Mouse (Mus musculus): Measurements from ENCODE around the gene Ccr4. TPM values are rescaled to one million over a fixed set of nuclear protein-coding genes. Genes with fewer than 3 reads are reported as not detected.

The Ccr4 gene
- polyA plus RNA-seq, 1 experiment from 2014 or later = not detected

GRCm38 (mm10) chr9:114536628-114537027 lies 31.9 kb upstream of the Ccr4 start:
- H3K27me3 ChIP-seq = no peaks in the 10 kb centered on the region
- no peak for DNase-seq (ENCODE audit: low read depth, low spot score)
- ChIA-PET CTCF (no interaction called here), POLR2A (no interaction called here)
- ATAC-seq = peak; percentile 61
- TF ChIP-seq CTCF (IDR thresholded peaks at IDR 0.05) = no peak
- in situ Hi-C loops (cut with MboI; ENCODE audit: low pct_unique_long_range_greater_than_20kb) = no loop called here

DNA sequence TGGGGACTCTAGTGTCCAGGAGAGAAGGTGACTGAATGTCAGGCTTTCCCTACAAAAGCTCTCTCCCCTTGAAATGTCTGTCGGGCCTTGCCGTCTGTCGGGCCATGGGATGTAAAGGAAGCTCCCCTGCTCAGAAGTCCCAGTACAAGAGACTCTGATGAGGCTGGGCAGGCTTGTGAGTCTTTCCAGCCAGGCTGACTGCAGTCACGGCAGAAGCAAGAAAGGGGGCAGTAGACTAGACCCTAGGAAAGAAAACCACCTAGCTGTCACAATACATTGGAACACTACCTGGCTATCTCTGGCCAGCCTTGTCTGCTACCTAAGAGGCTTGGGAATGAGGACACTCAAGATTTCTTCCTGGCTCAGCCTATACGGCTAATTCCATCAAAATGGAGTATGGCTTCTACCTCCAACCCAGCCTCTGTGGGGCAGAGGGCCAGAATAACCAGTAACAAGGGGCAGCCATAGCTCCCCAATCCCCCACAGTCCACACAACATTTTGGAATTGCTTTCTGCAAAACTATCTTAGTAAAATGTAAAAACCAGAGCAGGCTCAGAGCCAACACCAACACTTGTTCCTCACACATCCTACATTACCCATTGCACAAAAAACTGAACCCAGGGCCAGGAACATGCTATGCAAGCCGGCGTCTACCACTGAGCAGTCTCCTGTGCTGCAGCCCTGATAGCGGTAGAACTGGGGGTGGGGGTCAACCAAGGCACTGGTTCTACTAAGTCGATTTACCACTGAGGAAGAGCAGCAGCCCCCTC lies 30.2 kb upstream of the Ccr4 start:
- no peaks in the 10 kb centered on the region for H3K27me3 ChIP-seq
- in situ Hi-C loops (cut with MboI; ENCODE audit: low pct_unique_long_range_greater_than_20kb) = no loop called here
- ChIA-PET POLR2A (interaction anchor here (0.6 kb wide), 2 partner anchors 29 to 140 kb away, joined by 3 read pairs; no protein-coding TSS in a partner anchor), CTCF (no interaction called here)
- ATAC-seq = no peak
- TF ChIP-seq CTCF (IDR thresholded peaks at IDR 0.05) = no peak
- DNase-seq (ENCODE audit: low read depth, low spot score) = no peak

- in situ Hi-C loops (cut with MboI; ENCODE audit: low pct_unique_long_range_greater_than_20kb) = no loop called here
- POLR2A ChIA-PET = no interaction called here
- ATAC-seq (no peak), DNase-seq (ENCODE audit: low read depth, low spot score) (no peak)
- no peak for TF ChIP-seq CTCF (IDR thresholded peaks at IDR 0.05)
- CTCF ChIA-PET = no interaction called here
- H3K27me3 ChIP-seq = no peaks in the 10 kb centered on the region
Measured at GRCm38 (mm10) chr9:114533848-114534247, 29.1 kb upstream of the Ccr4 start.

DNA sequence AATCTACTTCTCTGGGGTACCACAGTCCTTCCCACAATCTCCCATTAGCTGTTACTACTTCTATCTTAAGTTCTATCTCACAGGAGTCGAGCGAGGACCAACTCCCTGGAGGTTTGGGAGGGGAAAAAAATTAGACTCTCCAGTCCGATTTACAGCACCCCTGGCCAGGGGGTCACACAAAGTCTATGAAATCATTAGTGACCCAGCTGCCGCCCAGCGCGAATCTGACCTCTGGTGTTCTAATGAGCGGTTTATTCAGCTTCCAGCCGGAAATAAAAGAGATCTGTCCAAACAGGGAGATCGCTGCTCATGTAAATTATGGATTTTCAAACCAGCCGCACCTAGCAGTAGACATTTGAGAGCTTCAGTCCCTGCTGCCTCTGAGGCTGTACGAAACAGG lies 26.6 kb upstream of the Ccr4 start:
- H3K27me3 ChIP-seq = no peaks in the 10 kb centered on the region
- ChIA-PET POLR2A (no interaction called here), CTCF (no interaction called here)
- TF ChIP-seq CTCF (IDR thresholded peaks at IDR 0.05) = no peak
- DNase-seq (ENCODE audit: low read depth, low spot score) = no peak
- in situ Hi-C loops (cut with MboI; ENCODE audit: low pct_unique_long_range_greater_than_20kb) = no loop called here
- ATAC-seq = no peak

GRCm38 (mm10) chr9:114528680-114529048 lies 23.9 kb upstream of the Ccr4 start:
- ATAC-seq (no peak), DNase-seq (ENCODE audit: low read depth, low spot score) (no peak)
- POLR2A ChIA-PET = no interaction called here
- CTCF ChIA-PET = interaction anchor here (0.9 to 1.2 kb wide), 2 partner anchors 10 to 12 kb away, joined by 3 to 5 read pairs; no protein-coding TSS in a partner anchor
- in situ Hi-C loops (cut with MboI; ENCODE audit: low pct_unique_long_range_greater_than_20kb) = no loop called here
- no peak for TF ChIP-seq CTCF (IDR thresholded peaks at IDR 0.05)
- H3K27me3 ChIP-seq = no peaks in the 10 kb centered on the region

- in situ Hi-C loops (cut with MboI; ENCODE audit: low pct_unique_long_range_greater_than_20kb) = no loop called here
Measured at GRCm38 (mm10) chr9:114527992-114528679, 23.4 kb upstream of the Ccr4 start.

DNA sequence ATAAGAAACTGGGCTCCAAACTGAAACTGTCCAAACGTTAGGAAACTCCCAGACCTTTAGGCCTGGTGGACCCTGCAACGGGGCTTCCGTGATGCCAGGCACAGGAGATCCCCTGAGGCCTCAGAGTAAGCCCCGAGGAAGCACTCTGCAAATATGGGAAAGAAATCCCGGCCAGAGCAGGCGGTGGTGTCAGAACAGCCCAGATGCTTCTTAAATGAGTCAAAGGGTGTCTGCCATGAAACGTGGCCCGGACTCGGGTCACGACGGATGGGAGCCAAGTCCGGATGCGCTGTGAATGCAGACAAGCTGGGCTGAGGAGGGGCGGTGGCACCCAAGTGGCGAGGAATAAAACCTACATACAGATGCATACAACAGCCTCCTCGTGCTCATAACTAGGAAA lies 22.4 kb upstream of the Ccr4 start:
- ChIA-PET CTCF (no interaction called here), POLR2A (no interaction called here)
- ATAC-seq (peak; percentile 61), DNase-seq (ENCODE audit: low read depth, low spot score) (no peak)
- no peaks in the 10 kb centered on the region for H3K27me3 ChIP-seq
- in situ Hi-C loops (cut with MboI; ENCODE audit: low pct_unique_long_range_greater_than_20kb) = no loop called here
- no peak for TF ChIP-seq CTCF (IDR thresholded peaks at IDR 0.05)

More at GRCm38 (mm10) chr9:114527992-114528679, 23.4 kb upstream of the Ccr4 start:
- TF ChIP-seq CTCF (IDR thresholded peaks at IDR 0.05) = no peak
- DNase-seq (ENCODE audit: low read depth, low spot score) = no peak
- H3K27me3 ChIP-seq = no peaks in the 10 kb centered on the region
- CTCF ChIA-PET = interaction anchor here (1.2 kb wide), 1 partner anchor 11 kb away, joined by 3 read pairs; no protein-coding TSS in a partner anchor
- POLR2A ChIA-PET = no interaction called here
- ATAC-seq = no peak

GRCm38 (mm10) chr9:114526581-114526980 lies 21.9 kb upstream of the Ccr4 start:
- ATAC-seq (no peak), DNase-seq (ENCODE audit: low read depth, low spot score) (no peak)
- ChIA-PET CTCF (no interaction called here), POLR2A (no interaction called here)
- no peaks in the 10 kb centered on the region for H3K27me3 ChIP-seq
- in situ Hi-C loops (cut with MboI; ENCODE audit: low pct_unique_long_range_greater_than_20kb) = no loop called here
- no peak for TF ChIP-seq CTCF (IDR thresholded peaks at IDR 0.05)

DNA sequence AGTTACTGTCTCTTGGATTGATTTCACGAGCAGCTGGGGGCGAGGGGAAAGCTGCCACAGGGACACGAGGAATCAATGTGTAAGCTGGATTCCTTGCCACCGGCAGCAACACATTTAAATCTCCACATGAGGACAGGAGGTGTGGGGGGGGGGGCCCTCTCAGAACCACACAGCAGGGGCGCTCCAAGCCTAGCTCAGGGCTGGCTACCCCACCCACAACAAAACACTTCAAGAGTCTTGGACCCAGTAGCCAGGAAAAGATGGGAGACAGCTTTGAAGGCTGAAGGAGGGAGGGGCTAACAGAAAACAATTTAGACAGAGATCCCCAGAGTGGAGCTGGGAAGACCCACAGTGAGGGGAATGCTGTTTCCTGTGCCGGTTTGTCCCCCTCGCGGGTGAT lies 21.2 kb upstream of the Ccr4 start:
- in situ Hi-C loops (cut with MboI; ENCODE audit: low pct_unique_long_range_greater_than_20kb) = no loop called here
- ATAC-seq (no peak), DNase-seq (ENCODE audit: low read depth, low spot score) (no peak)
- no peaks in the 10 kb centered on the region for H3K27me3 ChIP-seq
- POLR2A ChIA-PET = no interaction called here
- TF ChIP-seq CTCF (IDR thresholded peaks at IDR 0.05) = no peak
- CTCF ChIA-PET = no interaction called here

DNA sequence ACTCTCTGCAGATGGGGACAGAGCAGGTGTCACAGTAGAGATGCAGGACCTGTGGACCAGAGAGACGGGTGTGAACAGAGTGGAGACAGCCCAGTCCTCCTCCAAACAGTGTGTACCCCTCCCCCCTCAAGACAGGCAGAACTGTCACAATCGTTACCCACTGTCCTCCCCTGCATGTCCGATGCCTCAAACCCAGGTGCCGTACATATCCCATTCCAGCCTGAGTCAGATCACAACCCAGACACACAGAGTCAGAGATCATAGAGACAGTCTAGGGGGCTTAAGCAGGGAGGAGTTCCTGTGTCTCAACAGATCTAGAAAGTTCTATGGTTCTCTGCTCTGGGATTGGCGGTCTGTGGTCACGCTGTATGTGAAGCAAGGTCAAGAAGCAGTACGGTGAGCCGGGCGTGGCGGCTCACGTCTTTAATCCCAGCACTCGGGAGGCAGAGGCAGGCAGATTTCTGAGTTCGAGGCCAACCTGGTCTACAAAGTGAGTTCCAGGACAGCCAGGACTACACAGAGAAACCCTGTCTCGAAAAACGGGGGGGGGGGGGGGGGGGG lies 20.4 kb upstream of the Ccr4 start:
- ChIA-PET CTCF (no interaction called here), POLR2A (no interaction called here)
- no peak for DNase-seq (ENCODE audit: low read depth, low spot score)
- TF ChIP-seq CTCF (IDR thresholded peaks at IDR 0.05) = no peak
- no peaks in the 10 kb centered on the region for H3K27me3 ChIP-seq
- in situ Hi-C loops (cut with MboI; ENCODE audit: low pct_unique_long_range_greater_than_20kb) = no loop called here
- ATAC-seq = no peak

GRCm38 (mm10) chr9:114522501-114522900 lies 17.8 kb upstream of the Ccr4 start:
- DNase-seq (ENCODE audit: low read depth, low spot score) (no peak), ATAC-seq (no peak)
- in situ Hi-C loops (cut with MboI; ENCODE audit: low pct_unique_long_range_greater_than_20kb) = no loop called here
- CTCF ChIA-PET = no interaction called here
- no peaks in the 10 kb centered on the region for H3K27me3 ChIP-seq
- no peak for TF ChIP-seq CTCF (IDR thresholded peaks at IDR 0.05)
- POLR2A ChIA-PET = no interaction called here
